Mouse (Mus musculus): ENCODE measurements around the gene Map2k6. TPM values are rescaled to one million over a fixed set of nuclear protein-coding genes. Genes with fewer than 3 reads are reported as not detected.

Gene Map2k6
- polyA plus RNA-seq, 1 experiment from 2014 or later = 46.9 TPM

GRCm38 (mm10) chr11:110566307-110566706 lies 167.4 kb downstream of the Map2k6 start:
- Histone ChIP-seq H3K27me3 (replicated peaks; ENCODE audit: control insufficient read depth, insufficient read depth, low read length) (no peaks in the 10 kb centered on the region), H3K36me3 (ENCODE audit: control insufficient read depth, insufficient read depth, low read length) (no peaks in the 10 kb centered on the region), H3K4me2 (ENCODE audit: low read length) (no peak overlapping the region), H3K9me3 (replicated peaks; ENCODE audit: control insufficient read depth, low read length) (no peaks in the 10 kb centered on the region), H3K4me1 (ENCODE audit: control insufficient read depth, insufficient read depth, low read length) (no peaks in the 10 kb centered on the region), H3K4me3 (ENCODE audit: low read depth, low read length) (no peak overlapping the region), H3K9ac (ENCODE audit: low read length) (no peak overlapping the region), H3K27ac (ENCODE audit: low read depth, low read length) (no peak overlapping the region)
- no peak for DNase-seq (ENCODE audit: low spot score)
- WGBS = 90% methylated on average over 7 of the region's 7 CpGs
- no peak for ATAC-seq

GRCm38 (mm10) chr11:110572548-110572947 lies 173.6 kb downstream of the Map2k6 start:
- no peaks in the 10 kb centered on the region for H3K27me3 ChIP-seq (replicated peaks; ENCODE audit: control insufficient read depth, insufficient read depth, low read length)
- no peak overlapping the region for H3K27ac ChIP-seq (ENCODE audit: low read depth, low read length)
- no peak overlapping the region for H3K4me3 ChIP-seq (ENCODE audit: low read depth, low read length)
- DNase-seq (ENCODE audit: low spot score) = peak; percentile 83
- no peak overlapping the region for H3K4me2 ChIP-seq (ENCODE audit: low read length)
- no peaks in the 10 kb centered on the region for H3K4me1 ChIP-seq (ENCODE audit: control insufficient read depth, insufficient read depth, low read length)
- ATAC-seq = peak; percentile 67; the same call in 1 of the 2 replicates
- WGBS = 52% methylated on average over 10 of the region's 10 CpGs
- H3K9ac ChIP-seq (ENCODE audit: low read length) = no peak overlapping the region
- H3K36me3 ChIP-seq (ENCODE audit: control insufficient read depth, insufficient read depth, low read length) = no peaks in the 10 kb centered on the region
- no peaks in the 10 kb centered on the region for H3K9me3 ChIP-seq (replicated peaks; ENCODE audit: control insufficient read depth, low read length)

Other genes with a start within 250 kb of the Map2k6 start
- 2.8 and 4.6 TPM in 2 replicates for gene Abca9, start 230.9 kb upstream of the Map2k6 start, polyA plus RNA-seq (2014; fragmentation: Nextera tagmentation; extraction: Ambion mirVana)
- gene Abca6, start 147.3 kb upstream of the Map2k6 start, polyA plus RNA-seq (2014; fragmentation: Nextera tagmentation; extraction: Ambion mirVana) = 0.06 and 0.31 TPM in 2 replicates
- 10.2 and 11.6 TPM in 2 replicates for gene Abca5, start 61.4 kb upstream of the Map2k6 start, polyA plus RNA-seq (2014; fragmentation: Nextera tagmentation; extraction: Ambion mirVana)

All from forebrain, embryonic 14.5 days (tissue).